Mouse (Mus musculus): ENCODE data around the gene Tsnax. TPM values are rescaled to one million over a fixed set of nuclear protein-coding genes. Genes with fewer than 3 reads are reported as not detected.

Gene Tsnax
- polyA plus RNA-seq, 1 experiment from 2014 or later: 111 TPM

Small RNA genes lying within 50 kb of the gene (microRNA-seq; reads per million reads assigned to microRNA genes)
- gene Gm22197: not detected

Other genes starting within 250 kb of the Tsnax start
- 0.63 and 0.74 TPM in 2 replicates for gene Trim67, start 219.9 kb upstream of the Tsnax start, polyA plus RNA-seq (2015; fragmentation: Nextera tagmentation; extraction: Ambion mirVana)
- 84.0 and 85.7 TPM in 2 replicates for gene Gnpat, start 150.0 kb upstream of the Tsnax start, polyA plus RNA-seq (2015; fragmentation: Nextera tagmentation; extraction: Ambion mirVana)
- gene 2810004N23Rik, start 149.9 kb upstream of the Tsnax start, polyA plus RNA-seq (2015; fragmentation: Nextera tagmentation; extraction: Ambion mirVana): 44.9 and 45.3 TPM in 2 replicates
- 8.8 and 8.9 TPM in 2 replicates for gene Exoc8, start 115.3 kb upstream of the Tsnax start, polyA plus RNA-seq (2015; fragmentation: Nextera tagmentation; extraction: Ambion mirVana)
- gene Sprtn, start 115.1 kb upstream of the Tsnax start, polyA plus RNA-seq (2015; fragmentation: Nextera tagmentation; extraction: Ambion mirVana): 9.6 and 9.9 TPM in 2 replicates
- 14.0 and 15.2 TPM in 2 replicates for gene Egln1, start 63.7 kb upstream of the Tsnax start, polyA plus RNA-seq (2015; fragmentation: Nextera tagmentation; extraction: Ambion mirVana)
- 1.7 and 2.3 TPM in 2 replicates for gene Disc1, start 41.2 kb downstream of the Tsnax start, polyA plus RNA-seq (2015; fragmentation: Nextera tagmentation; extraction: Ambion mirVana)